Mouse (Mus musculus): Measurements from ENCODE around the gene Slc9a1. TPM values are rescaled to one million over a fixed set of nuclear protein-coding genes. Genes with fewer than 3 reads are reported as not detected.

Gene Slc9a1
- polyA plus RNA-seq (2015; fragmentation: Nextera tagmentation; extraction: Ambion mirVana), result 5.7 and 7.1 TPM in 2 replicates

- Histone ChIP-seq H3K27ac (peak within 1 kb of the TSS; percentile 81), H3K9ac (ENCODE audit: low read depth, low read length) (peak within 1 kb of the TSS; percentile 82), H3K4me3 (replicated peaks; ENCODE audit: low read depth, low read length) (peak within 1 kb of the TSS; percentile 75), H3K9me3 (replicated peaks; ENCODE audit: low read length) (no peaks in the 10 kb centered on the region), H3K27me3 (ENCODE audit: insufficient read depth, low read length) (no peaks in the 10 kb centered on the region), H3K4me1 (replicated peaks; ENCODE audit: insufficient read depth, low read length) (peaks cover 32% of the 10 kb centered on the region), H3K4me2 (ENCODE audit: low read length) (peak within 1 kb of the TSS; percentile 75), H3K36me3 (ENCODE audit: insufficient read depth, low read length) (no peaks in the 10 kb centered on the region)
- WGBS, result under 1% methylated on average over 40 of the region's 40 CpGs
- TF ChIP-seq CTCF (IDR thresholded peaks at IDR 0.05; ENCODE audit: low read depth), result peak; percentile 92
- ATAC-seq (replicated peaks; ENCODE audit: low FRiP score, low read depth), result peak; percentile 93
- peak; percentile 95 for DNase-seq (ENCODE audit: low spot score)
Measured at GRCm38 (mm10) chr4:133369553-133370297, at the start of gene Slc9a1. TSS of gene Slc9a1 (plus strand) at chr4:133369706.

- no peak for TF ChIP-seq CTCF (IDR thresholded peaks at IDR 0.05; ENCODE audit: low read depth)
- no peaks in the 10 kb centered on the region for H3K9me3 ChIP-seq (replicated peaks; ENCODE audit: low read length)
- ATAC-seq (replicated peaks; ENCODE audit: low FRiP score, low read depth) (no peak), DNase-seq (ENCODE audit: low spot score) (no peak)
- H3K27ac ChIP-seq, result no peak overlapping the region
- H3K4me3 ChIP-seq (replicated peaks; ENCODE audit: low read depth, low read length), result no peak overlapping the region
- H3K9ac ChIP-seq (ENCODE audit: low read depth, low read length), result no peak overlapping the region
- WGBS, result 70% methylated on average over 7 of the region's 7 CpGs
- H3K36me3 ChIP-seq (ENCODE audit: insufficient read depth, low read length), result no peaks in the 10 kb centered on the region
- H3K4me2 ChIP-seq (ENCODE audit: low read length), result no peak overlapping the region
- no peaks in the 10 kb centered on the region for H3K27me3 ChIP-seq (ENCODE audit: insufficient read depth, low read length)
- no peaks in the 10 kb centered on the region; the same call in 1 of the 2 replicates for H3K4me1 ChIP-seq (replicated peaks; ENCODE audit: insufficient read depth, low read length)
Measured at GRCm38 (mm10) chr4:133328129-133328528, 41.4 kb upstream of the Slc9a1 start.

GRCm38 (mm10) chr4:133330296-133330695, 39.2 kb upstream of the Slc9a1 start:
- Histone ChIP-seq H3K9ac (ENCODE audit: low read depth, low read length) (no peak overlapping the region), H3K9me3 (replicated peaks; ENCODE audit: low read length) (no peaks in the 10 kb centered on the region), H3K4me3 (replicated peaks; ENCODE audit: low read depth, low read length) (no peak overlapping the region), H3K27ac (no peak overlapping the region), H3K4me1 (replicated peaks; ENCODE audit: insufficient read depth, low read length) (peaks cover 3% of the 10 kb centered on the region; the same call in 1 of the 2 replicates), H3K4me2 (ENCODE audit: low read length) (no peak overlapping the region), H3K36me3 (ENCODE audit: insufficient read depth, low read length) (no peaks in the 10 kb centered on the region), H3K27me3 (ENCODE audit: insufficient read depth, low read length) (no peaks in the 10 kb centered on the region)
- DNase-seq (ENCODE audit: low spot score) (no peak), ATAC-seq (replicated peaks; ENCODE audit: low FRiP score, low read depth) (no peak)
- WGBS, result 78% methylated on average over 4 of the region's 4 CpGs
- no peak for TF ChIP-seq CTCF (IDR thresholded peaks at IDR 0.05; ENCODE audit: low read depth)

GRCm38 (mm10) chr4:133333306-133333705, 36.2 kb upstream of the Slc9a1 start:
- Histone ChIP-seq H3K4me3 (replicated peaks; ENCODE audit: low read depth, low read length) (no peak overlapping the region), H3K9ac (ENCODE audit: low read depth, low read length) (no peak overlapping the region), H3K27me3 (ENCODE audit: insufficient read depth, low read length) (no peaks in the 10 kb centered on the region), H3K4me1 (replicated peaks; ENCODE audit: insufficient read depth, low read length) (peaks cover 8% of the 10 kb centered on the region), H3K27ac (no peak overlapping the region), H3K4me2 (ENCODE audit: low read length) (no peak overlapping the region), H3K36me3 (ENCODE audit: insufficient read depth, low read length) (no peaks in the 10 kb centered on the region), H3K9me3 (replicated peaks; ENCODE audit: low read length) (no peaks in the 10 kb centered on the region)
- DNase-seq (ENCODE audit: low spot score) (no peak), ATAC-seq (replicated peaks; ENCODE audit: low FRiP score, low read depth) (no peak)
- no peak for TF ChIP-seq CTCF (IDR thresholded peaks at IDR 0.05; ENCODE audit: low read depth)
- WGBS, result 64% methylated on average over 6 of the region's 6 CpGs

- Histone ChIP-seq H3K27me3 (ENCODE audit: insufficient read depth, low read length) (no peaks in the 10 kb centered on the region), H3K9me3 (replicated peaks; ENCODE audit: low read length) (no peaks in the 10 kb centered on the region), H3K4me2 (ENCODE audit: low read length) (peak overlapping the region; percentile 85), H3K27ac (no peak overlapping the region), H3K9ac (ENCODE audit: low read depth, low read length) (peak overlapping the region; percentile 82), H3K4me3 (replicated peaks; ENCODE audit: low read depth, low read length) (peak overlapping the region; percentile 93), H3K36me3 (ENCODE audit: insufficient read depth, low read length) (no peaks in the 10 kb centered on the region), H3K4me1 (replicated peaks; ENCODE audit: insufficient read depth, low read length) (peaks cover 9% of the 10 kb centered on the region)
- WGBS, result 8% methylated on average over 14 of the region's 14 CpGs
- ATAC-seq (replicated peaks; ENCODE audit: low FRiP score, low read depth) (no peak), DNase-seq (ENCODE audit: low spot score) (no peak)
- no peak for TF ChIP-seq CTCF (IDR thresholded peaks at IDR 0.05; ENCODE audit: low read depth)
Measured at GRCm38 (mm10) chr4:133337833-133338520, 31.5 kb upstream of the Slc9a1 start.

- Histone ChIP-seq H3K9me3 (replicated peaks; ENCODE audit: low read length) (no peaks in the 10 kb centered on the region), H3K27me3 (ENCODE audit: insufficient read depth, low read length) (no peaks in the 10 kb centered on the region), H3K4me2 (ENCODE audit: low read length) (peak overlapping the region; percentile 85), H3K9ac (ENCODE audit: low read depth, low read length) (peak overlapping the region; percentile 82), H3K36me3 (ENCODE audit: insufficient read depth, low read length) (no peaks in the 10 kb centered on the region), H3K4me3 (replicated peaks; ENCODE audit: low read depth, low read length) (peak overlapping the region; percentile 93), H3K27ac (peak overlapping the region; percentile 62; the same call in 1 of the 2 replicates), H3K4me1 (replicated peaks; ENCODE audit: insufficient read depth, low read length) (peaks cover 6% of the 10 kb centered on the region)
- TF ChIP-seq CTCF (IDR thresholded peaks at IDR 0.05; ENCODE audit: low read depth), result no peak
- WGBS, result 0% methylated on average over 38 of the region's 39 CpGs
- ATAC-seq (replicated peaks; ENCODE audit: low FRiP score, low read depth), result peak; percentile 42
- DNase-seq (ENCODE audit: low spot score), result peak; percentile 33
Measured at GRCm38 (mm10) chr4:133338521-133339095, 30.9 kb upstream of the Slc9a1 start.

Measured in kidney, postnatal 0 days (tissue).